Mouse (Mus musculus): Measurements from ENCODE around the gene Musk.

The Musk gene

DNA sequence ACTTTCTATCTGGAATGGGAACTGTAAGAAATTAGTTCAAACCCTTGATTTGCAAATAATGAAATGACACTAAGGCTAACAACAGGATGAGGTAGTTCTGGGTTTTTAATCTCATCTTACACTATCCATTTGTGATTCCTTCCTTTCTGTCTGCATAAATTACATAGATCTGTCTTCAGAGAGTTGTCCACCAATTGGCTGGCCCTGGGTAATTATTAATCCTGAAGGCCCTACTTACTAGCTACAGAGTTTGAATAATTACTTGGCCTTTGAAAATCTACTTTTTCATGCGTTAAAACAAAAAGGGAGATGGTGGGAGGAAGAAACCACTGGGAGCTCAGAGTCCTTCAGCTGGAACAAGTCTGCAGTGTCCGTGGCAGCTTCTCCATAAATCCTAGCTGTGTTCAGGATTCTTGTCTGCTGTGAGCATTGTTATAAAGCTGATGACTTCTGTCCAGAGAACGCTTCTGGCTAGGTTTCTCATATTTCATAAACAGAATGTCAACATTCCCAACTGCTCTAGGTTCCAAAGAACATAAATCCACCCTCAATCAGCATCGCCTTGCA is 29.3 kb downstream of the Musk start:
- DNase-seq (ENCODE audit: low read depth, low spot score) = no peak

DNA sequence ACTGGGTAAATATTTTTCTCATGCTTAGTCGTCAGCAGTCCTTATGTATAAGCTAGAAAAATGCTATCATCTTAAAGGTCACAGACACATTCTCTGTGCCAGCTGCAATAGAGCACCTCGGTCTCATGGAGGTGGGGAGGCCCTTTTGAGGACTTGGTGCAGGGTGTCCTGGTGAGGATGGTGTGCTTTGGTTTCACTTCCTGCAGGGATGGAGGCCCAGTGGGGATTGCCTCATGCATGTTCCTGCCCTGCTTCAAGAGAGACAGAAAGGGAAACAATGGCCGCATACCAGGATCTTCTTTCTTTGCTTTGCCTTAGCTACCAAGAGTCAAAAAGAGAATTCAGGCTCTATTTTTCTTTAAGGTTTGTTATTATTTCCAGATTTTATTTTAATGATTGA is 31.8 kb downstream of the Musk start:
- no peak for DNase-seq (ENCODE audit: low read depth, low spot score)

DNA sequence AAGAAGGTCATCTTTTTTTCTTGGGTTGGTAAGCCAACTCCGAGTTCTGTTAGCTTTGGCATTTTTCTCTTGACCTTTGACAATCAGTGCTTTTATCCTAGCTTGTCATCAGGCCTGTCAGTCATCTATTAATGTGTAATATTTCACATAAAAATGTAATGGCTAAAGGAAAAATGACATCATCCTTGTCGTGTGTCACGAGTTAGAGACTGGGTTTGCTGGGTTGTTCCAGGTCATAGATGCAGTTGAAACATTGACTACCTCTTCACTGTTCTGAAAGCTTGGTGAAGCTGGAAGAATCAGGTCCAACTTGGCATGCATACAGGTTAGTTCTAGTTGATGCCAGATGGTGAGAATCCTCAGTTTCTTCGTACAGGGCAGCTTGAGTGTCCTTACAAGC is 34.5 kb downstream of the Musk start:
- DNase-seq (ENCODE audit: low read depth, low spot score) = no peak

DNA sequence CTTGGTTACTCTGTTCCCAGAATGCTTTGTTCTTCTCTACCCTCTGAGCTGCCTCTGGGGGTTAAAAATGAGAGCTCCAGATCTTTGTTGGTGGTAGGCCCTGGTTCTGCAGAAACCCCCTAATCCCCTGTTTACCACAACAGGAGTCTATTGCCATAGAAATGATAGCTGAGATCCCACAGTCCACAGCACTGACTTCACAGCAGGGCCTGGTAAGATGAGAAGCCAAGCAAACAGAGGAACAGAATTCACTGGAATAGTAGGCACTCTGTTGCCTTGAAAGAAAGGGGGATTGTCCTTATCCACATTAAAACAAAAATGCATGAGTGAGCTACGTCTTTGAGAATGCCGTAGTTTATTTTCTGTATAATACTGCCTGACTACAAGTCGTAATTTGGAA is 41.0 kb downstream of the Musk start:
- no peak for DNase-seq (ENCODE audit: low read depth, low spot score)

DNA sequence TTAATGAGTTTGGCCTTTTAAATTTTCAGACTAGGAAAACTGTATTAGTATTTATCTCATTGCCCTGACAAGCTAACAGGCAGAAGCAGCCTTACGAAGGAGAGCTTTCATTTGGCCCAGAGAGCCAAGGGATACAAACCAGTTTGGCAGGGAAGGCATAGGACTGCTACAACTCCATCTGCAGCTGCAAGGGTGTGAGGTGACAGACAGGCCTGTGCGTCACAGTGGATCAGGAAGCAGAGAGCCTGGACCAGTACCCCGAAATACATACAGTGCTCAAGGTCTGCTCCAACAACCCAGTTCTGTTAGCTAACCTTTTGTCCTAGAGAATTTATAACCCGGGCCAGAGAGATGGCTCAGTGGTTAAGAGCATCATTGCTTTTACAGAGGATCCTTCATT is 42.5 kb downstream of the Musk start:
- no peak for DNase-seq (ENCODE audit: low read depth, low spot score)

DNA sequence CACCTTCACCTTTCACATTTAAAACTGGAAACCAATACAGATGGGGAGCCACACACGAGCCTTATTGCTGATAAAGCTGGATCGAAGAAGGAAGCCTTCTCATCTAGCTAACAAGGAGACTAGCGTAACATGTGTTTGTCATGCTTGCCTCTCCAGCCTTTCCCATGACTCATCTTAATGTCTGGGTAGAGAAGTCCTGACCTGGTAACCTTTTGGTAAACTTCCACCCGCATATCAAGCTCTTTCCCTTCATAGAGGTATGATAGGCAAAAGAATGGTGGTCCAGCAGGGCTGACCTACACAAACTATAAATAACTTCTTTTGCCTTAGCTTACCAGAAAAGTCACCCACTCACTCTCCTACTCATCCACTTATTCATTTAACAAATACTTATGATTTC is 44.3 kb downstream of the Musk start:
- no peak for DNase-seq (ENCODE audit: low read depth, low spot score)

- DNase-seq (ENCODE audit: low read depth, low spot score) = no peak
Observed at GRCm38 (mm10) chr4:58330864-58331638, 45.3 kb downstream of the Musk start.

DNA sequence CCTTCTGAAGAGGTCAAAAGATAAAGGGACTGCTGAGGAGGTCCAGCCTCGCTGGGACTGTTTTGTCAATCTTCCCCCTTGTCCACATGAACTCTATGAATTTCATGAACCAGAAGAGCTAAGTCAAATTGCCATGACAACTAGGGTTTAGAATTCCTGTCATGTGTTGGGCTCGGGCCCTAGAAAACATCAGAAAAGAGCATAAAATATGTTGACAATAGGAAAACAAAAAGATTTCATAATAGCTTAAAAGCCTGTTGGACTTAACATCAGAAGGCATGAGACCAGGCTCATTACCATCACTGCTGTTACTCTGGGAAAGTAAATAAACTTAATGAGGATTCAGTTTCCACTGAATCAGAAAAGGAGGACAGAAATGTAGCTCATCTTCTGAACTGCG is 46.6 kb downstream of the Musk start:
- no peak for DNase-seq (ENCODE audit: low read depth, low spot score)

GRCm38 (mm10) chr4:58336227-58336626 is 50.5 kb downstream of the Musk start:
- no peak for DNase-seq (ENCODE audit: low read depth, low spot score)

DNA sequence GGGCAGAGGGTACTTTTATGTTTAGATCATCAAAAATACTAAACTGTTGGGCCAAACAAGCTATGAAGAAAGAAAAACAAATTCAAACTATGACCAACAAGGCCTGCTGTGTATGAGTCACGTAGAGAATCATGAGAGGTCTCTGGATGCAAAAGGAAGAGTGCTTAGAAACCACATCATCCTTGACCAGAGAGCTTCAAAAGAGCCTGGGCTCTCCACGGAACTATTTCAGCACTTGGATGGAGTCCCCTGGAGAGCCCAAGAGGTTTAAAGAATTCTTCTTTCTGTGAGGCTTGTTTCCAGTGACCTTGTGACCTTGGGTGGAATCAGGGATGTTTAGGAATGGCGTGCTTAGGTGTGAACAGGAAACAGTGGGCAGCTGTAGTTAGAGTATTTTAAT is 53.5 kb downstream of the Musk start:
- no peak for DNase-seq (ENCODE audit: low read depth, low spot score)

DNA sequence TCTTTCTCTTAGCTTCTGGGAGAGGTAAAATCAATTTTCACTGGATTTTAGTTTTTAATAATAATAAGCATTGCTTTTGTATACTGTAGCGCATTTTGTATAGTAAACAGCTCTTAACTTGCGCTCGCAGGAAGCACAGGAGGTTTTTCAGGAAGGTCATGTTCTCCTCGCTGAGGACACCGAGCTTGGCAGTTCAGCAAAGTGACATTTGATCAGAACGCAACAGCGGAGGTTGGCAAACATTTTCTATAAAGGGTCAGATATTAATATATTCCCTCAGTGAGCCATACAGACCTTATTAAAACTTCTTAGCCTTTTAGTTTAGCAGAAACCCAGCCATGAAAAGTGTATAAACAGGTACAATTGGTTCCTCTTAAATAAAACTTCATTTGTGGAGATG is 64.4 kb downstream of the Musk start:
- no peak for DNase-seq (ENCODE audit: low read depth, low spot score)

DNA sequence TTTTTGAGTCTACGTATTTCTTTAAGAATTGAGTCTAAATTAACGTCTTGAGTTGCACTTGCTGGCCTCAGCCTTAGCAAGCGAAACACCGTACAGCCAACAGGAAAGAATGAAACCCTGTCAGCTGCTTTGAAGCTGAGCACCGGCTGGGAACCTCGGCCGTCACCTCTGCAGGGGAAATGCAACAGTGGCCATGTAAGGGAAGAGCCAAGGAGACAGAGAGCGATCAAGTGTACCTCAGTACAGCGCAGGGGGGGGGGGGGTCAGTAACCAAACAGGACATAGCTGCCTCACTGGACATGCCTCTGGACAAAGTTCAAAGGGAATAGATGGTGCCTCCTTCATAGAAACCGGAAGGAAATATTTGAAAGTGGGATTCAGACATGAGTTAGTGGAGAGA is 65.4 kb downstream of the Musk start:
- no peak for DNase-seq (ENCODE audit: low read depth, low spot score)

GRCm38 (mm10) chr4:58351590-58351989 is 65.8 kb downstream of the Musk start:
- DNase-seq (ENCODE audit: low read depth, low spot score) = no peak

GRCm38 (mm10) chr4:58358996-58359395 is 73.2 kb downstream of the Musk start:
- DNase-seq (ENCODE audit: low read depth, low spot score) = no peak

DNA sequence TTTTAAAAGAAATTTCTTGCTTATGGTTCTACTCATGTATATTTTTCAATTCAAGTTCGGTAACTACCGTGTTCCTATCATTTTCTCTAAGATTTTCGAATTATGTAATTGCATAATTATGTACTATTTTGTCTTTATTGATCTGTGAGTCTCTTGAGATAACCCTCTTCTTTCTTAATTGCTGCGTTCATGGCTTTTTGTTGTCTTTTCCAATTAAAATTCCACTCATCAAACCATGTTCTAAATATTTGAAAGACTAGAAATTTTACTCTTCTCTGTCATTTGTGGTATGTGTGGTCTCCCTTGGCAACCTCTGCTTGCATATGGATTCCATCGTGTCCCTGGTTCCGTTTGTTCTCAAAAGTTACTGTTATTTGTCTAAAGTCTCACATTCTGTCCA is 79.6 kb downstream of the Musk start:
- DNase-seq (ENCODE audit: low read depth, low spot score) = no peak

DNA sequence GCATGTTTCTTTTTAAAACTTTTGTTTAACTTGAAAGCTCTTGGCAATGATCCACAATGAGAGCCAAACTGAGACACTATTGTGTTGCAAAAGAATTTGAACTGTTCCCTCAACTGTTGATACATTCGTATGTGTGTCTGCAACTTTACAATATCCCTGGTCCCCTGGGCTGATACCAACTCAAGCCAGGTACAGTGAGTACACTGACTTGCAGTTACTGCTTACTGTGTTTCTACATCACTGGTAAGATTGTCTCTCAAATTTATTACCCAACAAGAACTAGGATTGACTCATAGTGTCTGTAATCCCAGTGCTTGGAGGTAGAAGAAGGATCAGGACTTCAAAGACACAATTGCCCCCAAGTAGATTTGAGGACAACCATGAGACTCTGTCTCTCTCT is 85.3 kb downstream of the Musk start:
- no peak for DNase-seq (ENCODE audit: low read depth, low spot score)

GRCm38 (mm10) chr4:58373599-58373998 is 87.8 kb downstream of the Musk start:
- no peak for DNase-seq (ENCODE audit: low read depth, low spot score)

DNA sequence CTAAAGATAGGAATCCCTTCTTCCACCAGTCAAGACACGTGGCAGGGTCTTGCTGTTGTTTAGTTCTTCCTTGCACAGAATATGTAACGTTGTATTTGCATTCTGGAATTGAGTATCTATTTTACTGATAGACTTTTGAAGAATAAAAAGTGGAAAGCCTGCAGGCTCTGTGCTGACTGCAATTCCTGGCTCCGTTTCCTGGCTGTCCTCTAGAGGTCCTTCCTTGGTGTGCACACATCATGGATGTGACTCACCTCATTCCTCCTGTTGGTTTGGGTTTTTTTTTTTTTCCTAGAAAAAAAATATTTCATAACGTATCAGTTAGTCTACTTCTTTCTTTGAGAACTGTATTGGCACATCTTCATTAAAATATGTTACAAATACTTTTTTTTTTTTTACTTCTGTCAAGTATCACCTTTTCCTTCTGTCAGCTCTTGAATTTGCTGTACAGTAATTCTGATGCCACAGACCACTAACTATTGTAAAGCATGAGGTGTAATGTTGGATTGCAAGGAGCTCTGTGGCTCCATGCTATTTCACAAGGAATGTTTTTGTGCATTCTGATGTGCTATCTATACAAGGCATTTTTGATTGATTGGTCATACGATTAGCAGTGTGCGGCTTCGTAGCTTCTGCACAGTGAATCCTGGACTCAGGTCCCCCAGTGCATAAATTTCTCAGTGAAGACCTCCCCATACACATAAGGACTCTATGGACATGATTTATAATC is 88.5 kb downstream of the Musk start:
- no peak for DNase-seq (ENCODE audit: low read depth, low spot score)

DNA sequence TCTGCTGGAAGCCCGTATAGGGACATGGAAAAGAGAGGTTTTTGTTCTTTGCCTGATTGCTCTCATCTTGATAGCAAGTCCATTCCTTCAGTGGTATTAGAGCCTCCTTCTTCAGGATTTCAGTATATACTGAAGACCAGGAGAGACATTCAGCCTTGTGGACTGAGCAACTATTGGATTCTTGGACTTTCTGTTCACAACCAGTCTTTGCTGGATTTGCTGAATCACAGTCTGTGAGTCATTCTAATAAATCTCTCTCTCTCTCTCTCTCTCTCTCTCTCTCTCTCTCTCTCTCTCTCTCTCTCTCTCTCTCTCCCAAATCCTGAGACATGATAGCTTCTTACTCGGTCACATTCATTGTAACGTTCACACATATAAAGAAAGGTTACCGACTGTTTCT is 93.4 kb downstream of the Musk start:
- no peak for DNase-seq (ENCODE audit: low read depth, low spot score)

- DNase-seq (ENCODE audit: low read depth, low spot score) = peak; percentile 86
Observed at GRCm38 (mm10) chr4:58400861-58401341, 115.1 kb downstream of the Musk start.

DNA sequence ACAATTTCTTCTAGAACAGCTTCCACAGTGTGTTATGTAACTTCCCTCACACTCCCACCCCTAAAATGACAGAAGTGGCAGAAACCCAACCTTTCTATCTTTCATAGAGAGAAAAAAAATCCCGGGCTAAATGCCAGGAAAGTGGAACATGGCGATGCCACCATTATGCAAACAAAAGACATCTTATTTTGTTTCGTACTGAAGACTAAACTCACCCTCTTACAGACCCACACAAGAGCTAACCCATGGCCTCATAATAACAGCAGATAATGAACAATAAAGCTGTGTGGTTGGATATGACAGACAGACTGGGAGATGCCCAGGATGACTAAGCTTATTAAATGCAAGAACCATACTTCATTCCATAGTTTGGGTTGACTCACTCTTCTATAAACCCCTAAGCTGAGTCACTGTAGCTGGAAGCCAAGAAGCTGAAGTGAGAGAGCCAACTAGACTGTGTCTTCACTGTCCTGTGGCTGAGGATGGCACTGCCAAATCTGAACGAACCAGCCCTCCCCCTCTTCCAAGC is 116.3 kb downstream of the Musk start:
- peak; percentile 90 for DNase-seq (ENCODE audit: low read depth, low spot score)
